Mouse (Mus musculus): ENCODE data around the gene Pcyt2. TPM values are rescaled to one million over a fixed set of nuclear protein-coding genes. Genes with fewer than 3 reads are reported as not detected.
"Not testable (repeated sequence)": the region's sequence is repeated elsewhere in the genome, so short reads cannot be mapped to it uniquely, and the experiment has no call there.

Gene Pcyt2
- polyA plus RNA-seq, 1 experiment from 2014 or later, result 169 TPM

DNA sequence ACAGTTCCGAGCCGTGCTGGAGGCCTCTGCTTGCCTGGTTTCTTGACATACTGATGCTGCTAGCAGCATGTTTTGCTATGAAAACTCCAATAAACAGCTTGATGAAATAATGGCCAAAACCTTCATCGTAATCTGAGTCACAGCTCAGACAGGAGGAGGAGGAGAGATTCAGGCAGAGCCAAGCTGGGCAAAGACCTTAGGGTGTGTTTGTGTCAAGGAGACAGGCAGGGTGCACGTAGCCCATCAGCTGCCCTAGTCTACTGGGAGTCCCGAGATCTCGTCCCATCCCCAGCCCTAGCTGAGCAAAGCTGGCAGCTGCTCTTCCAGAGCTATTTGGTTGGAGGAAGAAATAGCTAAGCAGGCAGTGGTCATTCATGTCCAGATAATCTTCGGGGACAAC, 12.1 kb downstream of the Pcyt2 start:
- H3K4me3 ChIP-seq, result no peak overlapping the region
- H3K4me1 ChIP-seq, result peaks cover 21% of the 10 kb centered on the region
- peaks cover 36% of the 10 kb centered on the region for H3K27me3 ChIP-seq (ENCODE audit: low read depth, poor library complexity, severe bottlenecking)
- H3K27ac ChIP-seq, result no peak overlapping the region
- peaks cover 83% of the 10 kb centered on the region for H3K36me3 ChIP-seq
- WGBS, result 95% methylated on average over 7 of the region's 7 CpGs
- no peak for DNase-seq (ENCODE audit: low spot score)
- no peaks in the 10 kb centered on the region for H3K9me3 ChIP-seq (replicated peaks)

DNA sequence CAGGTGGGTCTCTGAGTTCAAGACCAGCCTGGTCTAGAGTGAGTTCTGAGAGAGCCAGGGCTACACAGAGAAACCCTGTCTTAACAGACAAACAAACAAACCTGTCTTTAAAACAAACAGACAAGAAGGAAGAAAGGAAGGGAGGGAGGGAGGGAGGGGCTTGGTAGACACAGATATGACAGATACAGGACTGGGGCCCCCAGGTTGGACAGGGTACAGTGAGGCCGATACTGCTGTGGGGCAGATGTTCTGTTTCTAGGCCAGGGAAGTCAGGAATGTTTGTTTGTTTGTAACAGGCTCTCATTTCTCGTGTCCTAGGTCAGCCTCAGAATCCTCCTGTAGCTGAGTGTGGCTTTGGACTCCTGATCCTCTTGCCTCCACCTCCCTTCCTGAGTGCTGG, 14.2 kb downstream of the Pcyt2 start:
- WGBS, result 85% methylated on average over 2 of the region's 2 CpGs
- Histone ChIP-seq H3K36me3 (peaks cover 74% of the 10 kb centered on the region), H3K4me1 (peaks cover 22% of the 10 kb centered on the region), H3K27ac (no peak overlapping the region), H3K9me3 (replicated peaks) (no peaks in the 10 kb centered on the region), H3K27me3 (ENCODE audit: low read depth, poor library complexity, severe bottlenecking) (peaks cover 21% of the 10 kb centered on the region), H3K4me3 (no peak overlapping the region; the same call in 1 of the 2 replicates)
- DNase-seq (ENCODE audit: low spot score), result no peak

- Histone ChIP-seq H3K36me3 (peaks cover 79% of the 10 kb centered on the region), H3K4me3 (no peak overlapping the region), H3K27ac (no peak overlapping the region), H3K9me3 (replicated peaks) (no peaks in the 10 kb centered on the region), H3K4me1 (peaks cover 30% of the 10 kb centered on the region), H3K27me3 (ENCODE audit: low read depth, poor library complexity, severe bottlenecking) (no peaks in the 10 kb centered on the region)
- DNase-seq (ENCODE audit: low spot score), result no peak
- 91% methylated on average over 3 of the region's 3 CpGs for WGBS
These were observed 17.0 kb downstream of the Pcyt2 start for GRCm38 (mm10) chr11:120600716-120601115.

- H3K27me3 ChIP-seq (ENCODE audit: low read depth, poor library complexity, severe bottlenecking), result no peaks in the 10 kb centered on the region
- peaks cover 30% of the 10 kb centered on the region for H3K4me1 ChIP-seq
- H3K27ac ChIP-seq, result peak overlapping the region; percentile 99
- WGBS, result 50% methylated on average over 17 of the region's 17 CpGs
- peak overlapping the region; percentile 100 for H3K4me3 ChIP-seq
- peaks cover 78% of the 10 kb centered on the region for H3K36me3 ChIP-seq
- DNase-seq (ENCODE audit: low spot score), result no peak
- H3K9me3 ChIP-seq (replicated peaks), result no peaks in the 10 kb centered on the region
These were observed 18.7 kb downstream of the Pcyt2 start for GRCm38 (mm10) chr11:120598990-120599549.

GRCm38 (mm10) chr11:120598283-120598989, 19.3 kb downstream of the Pcyt2 start, which contains the start of the genes Alyref and Anapc11:
Alyref (minus strand) TSS chr11:120598365.
Anapc11 (plus strand) TSS chr11:120598421.
- H3K27ac ChIP-seq, result peak within 1 kb of the TSS; percentile 99
- H3K27me3 ChIP-seq (ENCODE audit: low read depth, poor library complexity, severe bottlenecking), result no peaks in the 10 kb centered on the region
- no peaks in the 10 kb centered on the region for H3K9me3 ChIP-seq (replicated peaks)
- H3K4me1 ChIP-seq, result peaks cover 30% of the 10 kb centered on the region
- DNase-seq (ENCODE audit: low spot score), result peak; percentile 97
- under 1% methylated on average over 88 of the region's 88 CpGs for WGBS
- peak within 1 kb of the TSS; percentile 100 for H3K4me3 ChIP-seq
- peaks cover 78% of the 10 kb centered on the region for H3K36me3 ChIP-seq

- Histone ChIP-seq H3K4me3 (peak overlapping the region; percentile 100), H3K36me3 (peaks cover 78% of the 10 kb centered on the region), H3K27me3 (ENCODE audit: low read depth, poor library complexity, severe bottlenecking) (no peaks in the 10 kb centered on the region), H3K9me3 (replicated peaks) (no peaks in the 10 kb centered on the region), H3K4me1 (peaks cover 30% of the 10 kb centered on the region), H3K27ac (peak overlapping the region; percentile 99)
- DNase-seq (ENCODE audit: low spot score), result no peak
- WGBS, result 6% methylated on average over 99 of the region's 99 CpGs
These were observed 20.2 kb downstream of the Pcyt2 start for GRCm38 (mm10) chr11:120597240-120598235.

DNA sequence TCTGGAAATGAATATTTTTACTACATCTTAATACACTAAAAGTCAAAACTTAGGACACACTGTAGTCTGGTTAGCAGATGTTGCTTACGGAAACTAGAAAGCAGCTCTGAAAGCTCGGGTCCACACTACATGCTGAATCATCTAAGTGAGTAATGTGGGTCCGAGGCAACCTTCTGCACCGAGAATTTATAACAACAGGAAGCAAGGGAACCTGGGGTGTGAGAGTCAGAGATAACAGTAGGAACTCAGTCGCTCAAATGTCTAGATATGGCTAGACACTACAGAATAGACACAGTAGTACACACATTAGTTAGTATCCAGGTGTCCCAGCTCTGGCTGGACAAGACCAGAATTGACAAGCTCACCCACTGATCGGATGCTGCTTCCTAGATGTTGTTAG, 29.2 kb downstream of the Pcyt2 start:
- no peaks in the 10 kb centered on the region for H3K27me3 ChIP-seq (ENCODE audit: low read depth, poor library complexity, severe bottlenecking)
- H3K27ac ChIP-seq, result no peak overlapping the region
- H3K4me3 ChIP-seq, result no peak overlapping the region
- no peak for DNase-seq (ENCODE audit: low spot score)
- 96% methylated on average over 6 of the region's 6 CpGs for WGBS
- 0 out of 2 replicates have a peak, but pooled peaks cover 2% of the 10 kb centered on the region for H3K9me3 ChIP-seq (replicated peaks)
- no peaks in the 10 kb centered on the region for H3K4me1 ChIP-seq
- peaks cover 99% of the 10 kb centered on the region for H3K36me3 ChIP-seq

- no peak overlapping the region for H3K4me3 ChIP-seq
- H3K9me3 ChIP-seq (replicated peaks), result 0 out of 2 replicates have a peak, but pooled peaks cover 2% of the 10 kb centered on the region
- peaks cover 30% of the 10 kb centered on the region for H3K4me1 ChIP-seq
- no peak for DNase-seq (ENCODE audit: low spot score)
- 98% methylated on average over 1 of the region's 1 CpGs for WGBS
- peaks cover 81% of the 10 kb centered on the region for H3K36me3 ChIP-seq
- no peaks in the 10 kb centered on the region for H3K27me3 ChIP-seq (ENCODE audit: low read depth, poor library complexity, severe bottlenecking)
- no peak overlapping the region for H3K27ac ChIP-seq
These were observed 33.8 kb downstream of the Pcyt2 start for GRCm38 (mm10) chr11:120583937-120584336.

GRCm38 (mm10) chr11:120582982-120583293, 34.8 kb downstream of the Pcyt2 start:
- not testable (repeated sequence) for H3K9me3 ChIP-seq (replicated peaks); H3K27ac ChIP-seq; H3K4me3 ChIP-seq; H3K27me3 ChIP-seq (ENCODE audit: low read depth, poor library complexity, severe bottlenecking); DNase-seq (ENCODE audit: low spot score)
- Histone ChIP-seq H3K36me3 (peaks cover 81% of the 10 kb centered on the region), H3K4me1 (peaks cover 40% of the 10 kb centered on the region)
- WGBS, result 91% methylated on average over 2 of the region's 2 CpGs

DNA sequence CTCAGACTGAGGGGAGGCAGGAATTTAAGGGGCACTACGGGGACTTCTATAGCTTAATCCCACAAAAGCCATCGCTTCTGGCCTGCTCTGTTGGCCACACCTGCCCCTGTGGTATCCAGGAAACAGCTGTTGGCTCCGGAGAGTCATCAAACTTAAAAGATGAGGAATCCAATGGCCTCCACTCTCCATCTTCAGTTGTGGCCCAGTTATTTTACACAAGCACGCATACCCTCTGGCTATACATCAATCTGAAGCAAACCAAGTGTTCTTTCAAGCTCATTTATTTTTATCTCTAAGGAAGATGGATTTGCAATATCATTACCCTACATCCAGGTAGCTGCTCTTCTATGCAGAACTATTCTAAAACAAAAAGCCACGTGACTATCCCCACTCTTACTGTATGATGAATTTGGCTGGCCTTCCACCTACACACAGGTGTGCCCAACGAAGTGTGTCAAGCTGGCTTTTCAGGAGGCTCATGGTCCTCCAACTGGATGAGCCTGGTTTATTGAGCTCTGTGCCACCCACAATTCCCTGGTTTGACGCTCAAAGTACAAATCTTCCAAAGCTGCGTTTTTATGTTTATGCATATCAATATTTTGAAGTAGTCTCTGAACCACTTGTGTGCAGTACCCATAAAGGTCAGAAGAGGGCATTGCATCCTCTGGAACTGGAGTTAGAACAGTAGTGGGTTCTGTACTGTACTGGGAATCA, 35.3 kb downstream of the Pcyt2 start:
- Histone ChIP-seq H3K4me1 (peaks cover 42% of the 10 kb centered on the region), H3K9me3 (replicated peaks) (0 out of 2 replicates have a peak, but pooled peaks cover 2% of the 10 kb centered on the region), H3K4me3 (peak overlapping the region; percentile 90), H3K27ac (peak overlapping the region; percentile 97), H3K27me3 (ENCODE audit: low read depth, poor library complexity, severe bottlenecking) (no peaks in the 10 kb centered on the region), H3K36me3 (peaks cover 81% of the 10 kb centered on the region)
- 75% methylated on average over 8 of the region's 8 CpGs for WGBS
- DNase-seq (ENCODE audit: low spot score), result no peak

GRCm38 (mm10) chr11:120581490-120582267, 36.1 kb downstream of the Pcyt2 start, which contains the start of gene Arhgdia:
Arhgdia (minus strand) TSS chr11:120581624.
- peak; percentile 92 for DNase-seq (ENCODE audit: low spot score)
- Histone ChIP-seq H3K4me3 (peak within 1 kb of the TSS; percentile 90), H3K27ac (peak within 1 kb of the TSS; percentile 97), H3K36me3 (peaks cover 80% of the 10 kb centered on the region), H3K4me1 (peaks cover 42% of the 10 kb centered on the region), H3K27me3 (ENCODE audit: low read depth, poor library complexity, severe bottlenecking) (no peaks in the 10 kb centered on the region), H3K9me3 (replicated peaks) (0 out of 2 replicates have a peak, but pooled peaks cover 2% of the 10 kb centered on the region)
- 5% methylated on average over 75 of the region's 75 CpGs for WGBS
